Mouse (Mus musculus): ENCODE data around the gene Lmod3.

The Lmod3 gene

DNA sequence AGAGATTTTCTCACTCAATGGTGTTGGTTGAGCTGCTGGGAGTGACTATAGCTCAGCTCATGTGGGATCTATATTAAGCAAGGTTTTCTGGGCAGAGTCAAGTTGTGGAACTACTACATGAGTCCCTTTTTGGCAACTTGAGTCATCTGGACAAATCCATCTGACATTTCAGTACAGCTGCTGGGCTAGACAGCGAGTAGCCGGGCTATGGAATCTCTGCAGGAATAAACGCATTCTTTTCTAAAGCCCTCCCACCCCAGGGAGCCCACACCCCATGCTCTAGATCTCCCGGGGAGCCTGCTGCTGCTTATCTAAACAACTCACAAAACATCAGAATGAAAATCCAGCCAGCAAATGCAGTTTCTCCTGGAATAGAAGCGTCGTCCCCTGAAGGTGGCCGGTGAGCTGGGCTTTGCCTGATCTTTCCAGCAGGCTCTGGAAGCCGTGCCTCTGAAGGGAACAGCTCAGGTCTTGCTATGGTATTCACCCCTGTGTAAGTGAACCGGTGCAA, at the start of gene Lmod3:
Lmod3 (minus strand) TSS at position 49 of the 511 bp plus-strand sequence.
- DNase-seq, result peak; percentile 18

DNA sequence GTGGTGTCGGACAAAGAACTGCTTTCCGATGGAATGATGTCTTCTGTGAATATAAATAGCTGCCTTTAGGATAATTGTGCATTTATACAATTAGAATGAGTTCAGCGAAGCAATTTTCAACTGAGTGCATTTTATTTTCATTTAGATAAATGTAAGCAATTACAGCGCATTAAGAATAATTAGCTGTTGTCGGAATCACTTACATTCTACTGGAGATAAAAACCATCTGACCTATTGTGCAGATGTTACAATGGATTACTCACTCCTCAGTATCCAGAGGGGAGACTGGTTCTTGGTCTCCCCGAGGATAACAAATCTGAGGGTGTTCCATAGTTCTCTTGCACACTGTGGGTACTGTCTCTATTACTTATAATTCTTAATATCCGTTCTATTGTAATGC, 49.7 kb upstream of the Lmod3 start:
- no peak for DNase-seq

DNA sequence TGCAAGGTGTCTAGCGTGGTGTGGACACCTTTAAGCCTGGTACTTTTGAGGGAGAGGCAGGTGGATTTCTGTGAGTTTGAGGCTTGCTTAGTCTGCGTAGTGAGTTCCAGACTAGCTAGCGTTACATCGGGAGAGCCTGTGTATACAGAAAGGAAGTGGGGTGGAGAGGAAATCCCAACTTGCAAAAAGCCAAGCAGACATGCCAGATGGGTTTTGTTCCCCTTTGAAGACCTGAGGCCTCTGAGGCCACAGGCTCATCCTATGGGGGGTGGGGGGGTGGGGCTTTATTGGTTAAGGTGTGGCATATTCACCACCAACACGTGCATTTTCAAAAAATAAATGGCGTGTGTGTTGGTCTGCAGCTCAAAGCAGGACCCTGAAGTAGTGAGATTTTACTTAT, 48.1 kb upstream of the Lmod3 start:
- DNase-seq, result no peak

DNA sequence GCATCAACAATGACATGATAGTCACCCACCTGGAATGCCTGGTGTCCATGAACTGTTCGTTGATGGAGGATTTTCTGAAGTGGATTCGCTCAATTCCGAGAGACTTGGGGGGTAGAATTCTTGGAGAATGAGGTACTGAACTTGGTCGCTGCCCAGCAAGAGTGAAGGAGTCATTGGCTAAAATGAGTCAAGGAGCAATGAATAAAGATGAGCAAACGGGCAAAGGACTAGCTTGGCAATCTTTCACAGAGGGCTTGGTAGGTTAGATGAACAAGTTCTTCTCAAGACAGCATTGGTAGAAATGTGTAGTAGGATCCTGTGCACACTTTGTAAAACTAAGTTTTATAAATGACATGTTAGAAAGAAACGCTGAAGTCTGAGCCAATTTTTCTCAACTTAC, 47.6 kb upstream of the Lmod3 start:
- no peak for DNase-seq

DNA sequence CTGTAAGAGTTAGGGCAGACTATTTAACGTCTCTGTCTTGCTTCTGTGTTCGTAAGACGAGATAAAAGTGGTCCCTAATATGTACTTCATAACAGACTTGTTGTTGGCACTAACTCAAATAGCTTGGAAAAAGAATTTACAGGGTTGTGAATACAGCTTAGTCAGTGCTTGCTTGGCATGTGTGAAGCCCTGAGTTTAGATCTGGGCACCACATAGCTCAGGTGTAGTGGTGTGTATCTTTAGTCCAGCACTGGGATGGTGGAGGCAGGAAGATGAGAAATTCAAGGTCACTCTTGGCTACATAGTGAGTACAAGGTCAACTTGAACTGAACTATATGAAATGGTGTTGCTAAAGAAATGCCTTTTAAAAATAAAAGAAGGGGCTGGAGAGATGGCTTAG, 44.6 kb upstream of the Lmod3 start:
- DNase-seq, result no peak

DNA sequence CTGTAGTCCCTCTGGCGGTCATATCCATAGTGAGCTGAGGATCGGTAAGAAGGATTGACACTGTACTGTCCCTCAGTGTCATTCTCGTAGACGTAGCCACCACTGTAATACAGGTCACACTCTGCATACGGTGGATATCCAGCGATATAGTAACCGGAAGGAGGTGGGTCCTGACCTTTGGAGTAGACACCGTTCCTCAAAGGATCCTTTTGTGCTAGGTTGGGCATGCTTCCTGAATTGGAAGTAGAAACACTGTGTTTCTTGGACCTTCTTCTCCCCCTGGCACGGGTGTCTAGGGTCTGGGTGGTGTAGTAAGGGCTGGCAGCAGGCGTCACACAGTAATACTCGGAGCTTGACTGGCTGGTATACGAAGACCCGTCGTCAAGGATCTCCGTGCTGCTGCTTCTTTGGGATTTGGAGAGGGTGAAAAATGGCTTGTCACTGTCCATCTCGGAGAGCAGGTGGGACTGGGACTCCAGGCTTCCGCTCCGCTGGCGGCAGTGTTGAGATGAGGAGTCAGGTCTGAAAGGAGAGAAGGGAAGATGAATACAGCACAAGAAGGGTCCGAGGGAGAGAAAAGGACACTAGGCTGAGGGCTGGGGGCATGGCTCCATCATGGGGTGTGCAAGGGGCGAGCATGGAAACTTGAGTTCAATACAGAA, 43.4 kb upstream of the Lmod3 start:
- no peak for DNase-seq

DNA sequence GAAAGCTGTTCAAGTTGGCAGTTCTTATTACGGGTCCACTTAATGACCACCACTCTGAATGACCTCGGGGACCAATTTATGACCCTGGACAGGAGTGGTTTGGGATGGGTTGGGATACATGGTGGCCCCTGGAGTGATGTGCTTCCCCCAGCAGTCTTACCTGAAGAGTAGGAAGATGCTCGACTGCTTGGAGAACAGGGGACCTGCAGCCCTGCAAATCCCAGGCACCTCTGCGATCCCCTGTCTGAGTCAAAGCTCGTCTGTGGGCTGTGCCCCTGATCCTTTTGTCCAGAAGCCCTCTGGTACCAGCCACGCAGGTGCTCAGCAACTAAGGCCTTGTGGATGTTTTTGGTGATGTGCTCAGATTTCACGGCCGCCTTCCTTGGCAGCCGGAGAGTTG, 42.9 kb upstream of the Lmod3 start:
- no peak for DNase-seq

DNA sequence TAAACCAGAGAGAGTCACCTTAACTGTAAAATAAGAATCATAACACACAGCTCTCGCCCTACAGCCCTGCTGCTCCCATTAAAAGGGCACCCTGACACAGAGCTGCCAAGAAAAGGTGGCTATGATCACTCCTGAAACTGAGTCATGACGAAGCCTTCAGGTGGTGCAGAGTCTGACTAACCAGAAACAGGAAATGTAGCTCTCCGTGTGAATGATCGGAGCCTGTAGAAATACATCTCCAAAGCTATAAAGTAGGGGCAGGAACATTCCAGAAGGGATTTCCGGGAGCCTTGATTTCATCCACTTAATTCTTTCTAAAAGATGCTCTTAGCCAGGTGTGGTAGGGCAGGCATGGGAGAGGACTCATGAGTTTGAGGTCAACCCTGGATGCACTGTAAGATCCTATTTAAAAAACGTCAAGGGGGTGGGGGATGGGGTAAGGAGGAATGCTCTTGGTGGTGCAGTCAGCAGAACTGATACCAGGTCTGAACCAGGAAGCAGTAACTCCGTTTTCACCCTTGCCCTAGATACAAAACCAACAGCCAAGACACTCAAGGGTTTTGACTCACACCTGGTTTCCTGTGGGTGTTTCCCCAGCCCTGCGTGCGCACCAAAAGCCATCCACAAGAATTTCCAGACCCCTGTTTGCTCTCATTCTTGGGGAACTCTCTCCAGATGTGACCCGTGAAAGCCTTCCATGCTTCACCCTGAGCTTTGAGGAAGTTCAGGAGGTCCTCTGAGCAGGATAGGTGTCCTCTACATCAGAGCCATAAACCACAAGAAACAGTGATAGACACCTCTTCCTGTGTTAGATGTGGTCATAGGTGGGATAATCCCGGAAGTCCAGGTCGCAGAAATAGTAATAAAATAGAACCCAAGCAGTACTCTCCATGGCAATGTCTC, 41.4 kb upstream of the Lmod3 start:
- peak; percentile 17 for DNase-seq

DNA sequence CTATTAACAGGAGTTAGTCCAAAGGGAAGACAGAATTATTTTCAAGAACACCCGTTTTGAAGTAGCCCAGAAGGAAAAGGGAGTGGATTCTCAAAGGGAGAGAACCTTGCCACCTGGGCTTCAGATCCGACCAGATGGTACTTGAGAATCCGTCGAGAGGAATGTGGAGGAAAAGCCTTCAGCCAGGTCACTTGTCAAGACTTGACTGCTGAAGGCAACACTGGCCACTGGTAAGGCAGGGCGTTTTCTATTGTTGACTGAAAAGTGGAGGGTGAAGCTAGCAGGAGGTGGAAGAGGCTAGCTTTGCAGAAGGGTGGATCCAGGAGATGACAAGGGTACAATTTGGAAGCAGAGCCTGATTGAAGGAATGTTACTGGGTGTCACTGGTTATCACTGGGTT, 40.3 kb upstream of the Lmod3 start:
- DNase-seq, result no peak

DNA sequence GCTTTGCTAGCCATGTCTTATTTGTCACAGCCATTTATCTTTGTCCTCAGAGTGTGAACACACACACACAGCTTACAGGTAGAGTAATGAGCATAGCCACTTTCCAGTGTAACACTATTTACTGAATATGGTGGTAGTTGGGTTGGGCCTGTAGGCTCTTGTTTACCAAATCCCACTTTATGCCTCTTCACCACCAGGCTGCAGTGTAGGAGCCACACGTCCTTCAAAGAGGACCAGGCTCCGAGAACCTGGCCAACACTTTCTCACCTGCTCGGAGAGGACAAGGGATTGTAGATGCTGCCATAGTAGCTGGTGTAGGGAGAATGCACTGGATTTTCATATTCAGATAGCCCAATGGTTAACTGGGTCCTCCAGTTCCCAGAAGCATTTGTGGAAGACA, 39.5 kb upstream of the Lmod3 start:
- no peak for DNase-seq

DNA sequence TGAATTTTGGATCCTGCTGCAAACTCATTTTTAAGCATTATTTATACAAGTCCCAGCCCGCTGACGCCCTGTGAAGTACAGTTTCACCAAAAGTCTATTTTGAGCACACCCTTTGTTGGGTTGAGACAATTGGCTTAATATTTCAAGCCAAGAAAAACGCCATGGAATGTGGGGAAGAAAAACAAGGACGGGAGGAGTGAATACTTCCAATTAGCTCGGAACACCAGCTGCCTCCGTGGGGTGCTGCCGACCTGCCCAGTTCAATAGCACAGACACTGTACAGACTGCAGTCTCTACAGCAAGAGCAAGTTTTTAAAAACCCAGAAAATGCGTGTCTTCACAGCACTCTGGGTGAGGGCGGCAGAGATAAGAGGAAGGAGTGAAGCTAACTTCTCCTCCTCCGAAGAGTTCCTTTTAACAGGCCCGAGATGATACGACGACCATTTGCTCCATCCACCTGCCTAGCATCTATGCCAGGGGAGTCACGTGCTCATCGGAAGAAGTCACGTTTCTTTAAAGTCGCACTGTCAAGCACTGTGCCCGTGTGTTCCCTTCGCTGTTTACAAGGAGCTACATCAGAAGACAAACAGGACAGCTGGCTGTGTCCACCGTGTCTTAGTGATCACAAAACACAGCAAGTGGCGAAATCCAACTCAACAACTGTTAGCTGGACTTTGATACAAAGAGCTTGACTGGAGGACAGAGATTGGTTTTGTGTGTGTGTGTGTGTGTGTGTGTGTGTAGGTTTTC, 38.8 kb upstream of the Lmod3 start:
- DNase-seq, result peak; percentile 20

DNA sequence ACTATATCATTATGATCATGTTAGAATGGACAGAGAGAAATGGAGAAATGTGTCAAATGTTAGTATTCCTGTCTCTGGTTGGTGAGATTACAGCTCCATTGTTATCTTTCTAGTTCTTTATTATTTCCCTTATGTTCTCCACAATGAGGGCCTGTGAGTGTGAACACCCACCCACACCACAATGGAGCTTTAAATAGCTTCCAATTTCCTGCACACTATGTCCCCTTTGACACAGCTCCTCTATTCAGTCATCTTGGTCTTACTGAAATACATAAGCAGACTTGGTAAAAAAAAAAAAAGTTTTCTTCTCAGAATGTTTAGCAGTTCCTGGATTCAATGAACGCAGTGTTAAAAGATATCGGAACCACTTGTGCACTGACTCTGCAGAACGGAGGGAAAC, 38.1 kb upstream of the Lmod3 start:
- no peak for DNase-seq

DNA sequence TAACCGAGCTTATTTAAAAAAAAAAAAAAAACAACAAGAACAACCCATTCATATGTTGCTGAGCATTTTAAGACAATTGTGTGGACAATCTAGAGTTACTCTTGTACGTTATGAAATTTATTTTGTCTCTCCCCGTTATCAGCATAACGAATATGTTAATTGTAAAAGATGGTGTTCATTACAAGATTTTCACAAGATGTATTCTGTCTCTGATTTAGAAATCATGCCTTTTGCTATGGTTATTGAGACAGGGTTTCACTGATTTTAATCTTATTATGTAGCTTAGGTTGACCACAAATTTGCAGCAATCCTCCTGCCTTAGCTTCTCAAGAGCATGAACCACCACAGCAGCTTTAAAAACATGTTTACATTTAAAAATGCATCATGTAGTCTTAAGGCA, 37.3 kb upstream of the Lmod3 start:
- DNase-seq, result no peak

DNA sequence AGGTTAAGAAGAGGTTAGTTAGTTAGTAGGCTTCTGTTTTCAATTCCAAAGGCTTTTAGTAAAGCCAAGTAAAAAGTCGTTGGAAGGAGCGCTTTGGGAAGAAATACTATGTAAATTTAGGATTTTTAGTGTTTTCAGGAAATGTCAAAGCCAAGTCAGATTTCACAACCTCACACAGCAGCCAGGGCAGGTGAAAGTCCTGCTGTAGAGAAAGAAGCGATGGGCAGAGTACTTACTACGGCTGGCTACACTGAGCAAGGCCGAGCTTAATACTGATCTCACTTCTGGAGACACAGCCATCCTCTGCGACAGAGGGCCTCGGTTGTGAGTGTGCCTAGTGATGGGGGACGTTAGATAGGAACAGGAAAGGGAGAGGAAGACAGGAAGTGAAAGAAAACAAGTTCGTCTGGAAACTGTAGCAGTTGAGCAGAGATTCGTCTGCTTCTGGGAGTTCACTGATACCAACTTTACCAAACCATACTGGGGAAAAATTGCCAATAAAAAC, 36.8 kb upstream of the Lmod3 start:
- DNase-seq, result no peak

DNA sequence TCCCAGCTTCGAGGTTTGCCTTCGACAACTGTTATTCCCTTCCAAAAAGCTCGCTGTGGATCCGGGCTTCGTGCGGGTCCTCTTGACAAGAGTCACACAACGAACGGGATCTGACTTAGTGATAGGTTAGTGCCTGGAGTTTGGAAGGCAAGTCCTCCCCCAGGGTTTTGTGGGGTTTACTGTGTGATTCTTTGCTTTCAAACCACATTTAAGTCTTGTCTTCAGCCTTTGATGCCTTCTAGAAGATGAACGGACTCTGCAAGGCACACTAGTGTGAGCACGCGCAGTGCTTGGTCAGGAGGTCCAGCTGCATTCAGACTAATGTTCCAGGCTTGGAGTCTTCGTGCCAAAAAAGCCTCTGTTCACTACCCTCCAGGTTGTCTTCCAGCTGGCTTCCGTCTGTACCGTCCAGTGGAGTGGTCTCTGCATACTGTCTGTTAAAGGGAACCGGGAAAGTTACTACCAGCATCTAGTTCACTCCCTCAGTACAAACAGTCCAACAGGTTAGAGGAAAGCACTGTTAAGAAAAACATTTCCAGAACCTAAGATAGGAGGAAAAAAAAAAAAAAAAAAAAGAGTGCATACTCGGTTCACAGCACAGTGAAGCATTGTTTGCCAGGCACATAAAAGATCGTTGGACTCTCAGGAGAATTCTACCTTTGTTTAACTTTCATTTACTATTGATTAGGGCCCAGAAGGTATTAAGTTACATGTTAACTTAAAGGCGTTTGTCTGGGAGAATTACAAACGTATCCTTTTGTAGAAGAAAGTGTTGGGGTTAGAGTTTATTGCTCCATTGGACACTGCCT, 35.7 kb upstream of the Lmod3 start:
- no peak for DNase-seq

DNA sequence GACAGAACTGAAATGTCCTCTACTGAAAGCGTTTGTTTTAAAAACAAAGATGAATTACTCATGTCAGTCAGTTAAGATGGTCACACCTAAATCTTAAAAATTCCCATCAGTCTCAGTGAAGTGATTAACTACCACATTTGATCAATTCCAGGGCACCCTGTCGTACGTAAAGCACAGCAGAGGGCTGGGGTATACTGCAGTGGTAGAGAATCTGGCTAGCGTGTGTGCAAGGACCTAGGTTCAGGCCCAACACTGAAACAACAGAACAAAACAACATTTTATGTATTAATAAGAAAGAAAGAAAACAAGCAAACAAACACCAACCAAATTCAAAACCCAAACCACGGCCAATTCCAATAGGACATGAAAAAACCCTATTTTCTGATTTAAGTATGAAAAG, 33.8 kb upstream of the Lmod3 start:
- no peak for DNase-seq

DNA sequence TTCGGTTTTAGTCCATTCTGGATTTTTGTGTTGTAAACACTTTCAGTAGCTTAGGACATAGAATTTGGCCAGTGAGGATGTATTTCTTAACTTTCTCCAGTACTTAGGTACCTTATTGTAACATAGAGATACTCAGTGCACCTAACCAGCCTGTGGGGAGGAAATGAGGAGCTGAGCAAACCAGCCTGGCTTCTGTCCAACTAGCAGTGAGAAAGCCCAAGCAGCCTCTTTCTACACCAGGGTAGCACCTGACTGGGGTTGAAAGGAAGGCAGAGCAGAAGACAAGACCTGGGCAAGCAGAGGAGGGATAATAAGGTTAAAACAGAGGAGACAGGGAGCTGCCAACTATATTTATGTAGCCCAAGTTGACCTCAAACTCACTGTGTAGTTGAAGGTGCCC, 31.1 kb upstream of the Lmod3 start:
- no peak for DNase-seq

DNA sequence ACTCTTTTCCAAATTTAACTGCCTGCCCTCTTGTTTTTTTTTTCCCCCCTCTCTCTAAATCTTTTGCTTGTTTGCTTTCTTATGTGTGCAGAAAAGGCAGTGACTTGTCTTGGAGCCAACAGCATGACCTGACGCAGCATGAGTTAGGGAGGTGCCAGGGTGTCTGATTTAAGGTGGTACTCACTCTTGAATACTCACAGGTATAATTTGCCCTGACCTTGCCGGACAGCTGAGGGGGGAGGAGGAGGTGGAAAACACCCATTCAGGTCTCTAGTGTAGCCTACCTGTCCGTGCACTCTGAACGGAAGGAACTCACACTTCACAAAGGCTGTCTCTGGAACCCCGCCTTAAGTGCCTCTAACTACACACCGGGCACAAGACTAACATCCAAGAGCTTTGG, 26.3 kb upstream of the Lmod3 start:
- peak; percentile 40 for DNase-seq

DNA sequence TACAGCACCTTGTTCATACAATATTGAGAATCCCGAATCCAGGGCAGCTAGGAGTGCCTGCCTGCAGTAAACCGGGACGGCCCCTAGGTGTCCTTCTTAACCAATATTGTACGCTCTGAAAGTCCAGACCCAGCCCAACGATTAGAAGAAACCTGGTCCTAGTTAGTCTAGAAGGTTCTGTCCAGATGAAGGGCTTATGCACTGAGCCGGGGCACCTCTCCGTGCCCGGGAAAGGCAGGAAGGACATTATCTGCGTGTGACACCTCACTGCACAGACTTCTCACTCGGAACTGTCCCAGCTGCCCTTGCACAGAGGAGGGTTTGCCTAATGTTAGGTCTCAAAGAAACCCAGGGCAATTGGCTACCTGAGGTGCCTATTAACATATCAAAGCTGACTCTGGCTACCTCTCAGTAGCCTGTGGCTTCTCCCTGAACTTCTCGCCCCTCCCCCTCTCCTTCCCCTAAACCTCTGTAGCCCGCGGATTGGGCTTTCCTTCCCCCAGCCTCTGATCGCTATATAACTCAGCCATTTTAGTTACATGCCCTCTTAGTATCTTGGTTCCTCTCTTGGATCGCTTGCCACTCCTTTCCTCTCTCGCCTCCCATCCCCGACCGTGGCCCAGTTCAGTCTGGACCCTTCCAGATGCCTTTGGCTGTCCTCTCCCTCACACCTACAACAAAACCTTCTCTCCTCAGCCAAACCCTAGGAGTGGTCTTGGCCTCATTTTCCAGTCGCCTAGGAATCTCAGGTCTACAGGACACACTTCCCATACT, 25.6 kb upstream of the Lmod3 start:
- DNase-seq, result peak; percentile 87

DNA sequence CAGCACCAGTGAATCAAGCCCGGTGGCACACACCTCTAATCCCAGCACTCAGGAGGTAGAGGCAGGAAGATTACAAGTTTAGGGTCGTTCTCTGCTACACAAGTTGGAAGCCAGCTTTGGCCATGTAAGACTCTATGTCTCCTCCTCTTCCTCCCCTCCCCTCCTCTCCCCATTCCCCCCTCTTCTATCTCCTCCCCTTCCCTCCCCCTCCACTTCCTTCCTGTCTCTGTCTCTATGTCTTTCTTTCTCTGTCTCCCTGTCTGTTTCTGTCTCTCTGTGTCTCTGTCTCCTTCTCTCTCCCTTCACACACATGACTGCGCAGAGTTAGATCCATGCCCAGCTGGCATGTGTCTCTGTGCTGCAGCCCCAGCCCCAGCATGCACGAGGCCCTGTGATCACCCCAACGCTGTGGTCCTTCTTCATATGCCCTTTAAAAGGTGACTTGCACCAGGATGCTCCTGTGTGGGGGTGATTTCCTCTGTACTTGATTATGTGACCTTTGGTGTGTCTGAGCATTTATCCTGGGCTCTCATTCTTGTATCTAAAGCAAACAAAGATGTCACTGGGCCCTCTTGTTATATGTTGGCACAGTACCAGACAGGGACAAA, 24.4 kb upstream of the Lmod3 start:
- no peak for DNase-seq

DNA sequence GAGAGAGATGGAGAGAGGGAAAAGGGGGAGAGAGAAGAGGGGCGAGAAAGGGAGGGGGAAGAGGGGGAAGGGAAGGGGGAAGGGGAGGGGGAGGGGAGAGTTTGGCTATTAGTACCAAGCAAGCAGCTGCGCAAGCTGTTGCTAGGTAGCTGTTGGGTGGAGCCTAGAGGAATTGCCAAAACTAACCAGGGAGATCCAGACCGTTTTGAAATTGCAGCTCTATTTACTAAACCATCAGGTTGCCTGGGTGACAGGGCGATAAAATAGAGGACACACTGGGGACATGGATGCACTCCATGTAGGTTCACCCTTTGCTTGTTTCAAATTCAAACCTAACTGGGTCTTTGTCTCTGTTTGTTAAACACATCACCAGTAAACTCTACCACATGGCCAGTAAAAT, 23.8 kb upstream of the Lmod3 start:
- DNase-seq, result peak; percentile 56

All from lung, postnatal 10 days (tissue).